Mouse (Mus musculus): Measurements from ENCODE around the gene Slc7a15.
A peak's percentile ranks its signal among the peaks of the same experiment; 100 is the strongest.
"Not testable (repeated sequence)": the region's sequence is repeated elsewhere in the genome, so short reads cannot be mapped to it uniquely, and the experiment has no call there.

Gene Slc7a15

DNA sequence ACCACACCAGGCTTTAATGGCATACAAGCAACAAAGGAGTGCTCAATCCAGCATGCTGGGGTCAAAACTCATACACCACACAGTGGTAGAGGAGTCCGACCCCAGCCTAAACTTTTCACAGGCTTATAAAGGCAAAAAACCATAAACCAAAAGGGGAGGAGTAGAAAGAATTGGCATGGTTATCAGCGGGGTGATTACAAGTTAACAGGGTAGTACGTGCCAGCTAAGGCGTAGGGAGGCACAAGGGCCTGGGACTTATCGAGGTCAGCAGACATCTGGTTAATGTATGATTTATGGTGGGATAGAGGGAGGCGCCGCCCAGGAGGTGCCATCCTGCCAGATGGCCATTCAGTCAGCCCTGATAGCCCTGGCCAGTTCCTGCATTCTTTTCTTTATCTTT is at the start of gene Slc7a15:
Slc7a15 (minus strand) TSS at position 101 of the 400 bp plus-strand sequence.
- DNase-seq: not testable (repeated sequence)

DNA sequence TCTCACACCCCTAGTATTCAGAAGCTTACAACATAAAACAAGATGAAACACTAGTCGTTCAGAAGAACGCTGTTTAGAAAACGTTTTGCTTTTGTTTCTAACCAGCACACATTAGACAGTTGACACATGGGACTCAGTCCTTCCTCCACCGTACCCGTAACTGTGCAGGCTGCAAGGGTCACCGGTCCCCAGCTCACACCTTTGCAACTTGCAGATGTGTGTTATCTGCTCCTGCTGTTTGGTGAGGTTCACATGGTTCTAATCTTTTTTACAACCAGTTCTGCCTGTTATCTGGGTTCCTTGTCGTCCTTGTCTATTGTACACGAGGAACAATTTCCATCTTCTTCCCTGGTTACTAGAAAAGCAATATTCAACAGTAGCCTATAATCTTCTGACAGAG is 49.3 kb upstream of the Slc7a15 start:
- DNase-seq: not testable (repeated sequence)

DNA sequence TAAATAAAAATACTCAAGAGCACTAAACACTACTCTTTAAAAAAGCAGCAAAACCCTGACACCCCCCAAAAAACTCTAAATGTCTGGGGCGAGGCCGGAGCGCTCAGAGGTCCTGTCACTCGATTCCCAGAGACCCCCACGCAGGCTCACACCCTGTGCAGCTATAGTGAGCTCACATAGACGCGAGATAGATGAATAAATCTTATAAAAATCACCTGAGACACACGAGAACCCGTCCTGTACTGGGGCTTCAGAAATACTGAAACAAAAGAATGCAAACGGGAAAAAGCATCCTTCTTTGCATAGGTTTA is 42.5 kb upstream of the Slc7a15 start:
- no peak for DNase-seq

DNA sequence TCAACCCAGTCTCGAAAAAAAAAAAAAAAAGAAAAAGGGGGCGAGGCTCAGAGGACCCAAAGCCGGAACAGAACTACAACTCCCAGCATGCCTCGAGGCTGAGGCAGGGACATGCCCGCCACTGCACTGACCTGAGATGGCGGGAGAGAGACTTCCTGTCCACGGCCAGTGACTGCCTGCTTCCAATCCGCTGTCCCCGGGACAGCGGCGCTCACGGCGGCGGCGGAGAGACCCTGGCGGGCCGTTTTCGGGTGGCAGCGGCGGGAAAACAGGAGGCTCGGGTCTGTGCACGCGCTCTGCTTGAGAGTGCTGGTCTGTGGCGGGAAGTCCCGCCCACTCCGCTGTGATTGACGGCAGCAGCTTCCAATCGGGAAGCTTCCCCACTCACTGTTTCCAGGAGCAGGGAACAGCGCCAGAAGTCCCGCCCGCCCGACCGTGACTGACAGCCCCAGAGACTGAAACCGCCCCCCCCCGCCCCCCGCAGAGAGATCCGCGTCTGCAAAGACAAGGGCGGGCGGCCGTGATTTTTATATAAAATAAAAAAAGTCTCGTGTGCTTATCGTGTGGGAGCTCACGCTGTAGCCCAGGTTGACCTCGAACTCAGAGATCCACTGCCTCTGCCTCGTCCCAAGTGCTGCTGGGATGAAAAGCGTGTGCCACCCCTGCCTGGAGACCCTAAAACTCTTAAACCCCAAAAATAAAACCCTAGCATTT is 42.0 kb upstream of the Slc7a15 start:
- peak; percentile 99 for DNase-seq

DNA sequence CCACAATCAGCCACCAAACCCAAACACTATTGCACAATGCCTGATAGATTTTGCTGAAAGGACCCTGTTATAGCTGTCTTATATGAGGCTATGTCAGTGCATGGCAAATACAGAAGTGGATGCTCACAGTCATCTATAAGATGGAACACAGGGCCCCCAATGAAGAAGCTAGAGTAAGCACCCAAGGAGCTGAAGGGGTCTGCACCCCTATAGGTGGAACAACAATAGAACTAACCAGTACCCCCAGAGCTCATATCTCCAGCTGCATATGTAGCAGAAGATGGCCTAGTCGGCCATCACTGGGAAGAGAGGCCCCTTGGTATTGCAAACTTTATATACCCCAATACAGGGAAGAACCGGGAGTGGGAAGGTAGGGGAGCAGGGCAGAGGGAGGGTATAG is 41.3 kb upstream of the Slc7a15 start:
- DNase-seq: not testable (repeated sequence)

DNA sequence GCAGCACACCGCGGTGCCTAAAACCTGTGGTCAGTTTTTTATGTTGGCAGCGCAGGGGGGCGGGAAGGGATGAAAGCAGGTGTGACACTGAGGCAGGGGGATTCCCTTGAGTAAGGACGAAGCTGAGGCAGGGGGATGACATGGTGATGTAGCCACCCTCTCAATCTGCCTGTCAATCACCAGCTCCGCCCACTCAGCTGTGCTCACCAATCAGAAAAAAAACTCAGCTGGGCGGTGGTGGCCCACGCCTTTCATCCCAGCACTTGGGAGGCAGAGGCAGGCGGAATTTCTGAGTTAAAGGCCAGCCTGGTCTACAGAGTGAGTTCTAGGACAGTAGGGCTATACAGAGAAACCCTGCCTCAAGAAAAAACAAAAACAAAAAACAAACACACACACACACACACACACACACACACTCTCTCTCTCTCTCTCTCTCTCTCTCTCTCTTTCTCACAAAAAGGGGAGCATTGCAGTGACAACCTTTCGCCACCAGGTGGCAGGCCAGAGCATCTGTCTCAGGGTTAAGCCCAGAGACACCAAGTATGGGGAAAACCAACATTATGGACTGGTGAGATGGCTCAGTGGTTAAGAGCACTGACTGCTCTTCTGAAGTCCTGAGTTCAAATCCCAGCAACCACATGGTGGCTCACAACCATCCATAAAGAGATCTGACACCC is 39.7 kb upstream of the Slc7a15 start:
- DNase-seq: peak; percentile 53

DNA sequence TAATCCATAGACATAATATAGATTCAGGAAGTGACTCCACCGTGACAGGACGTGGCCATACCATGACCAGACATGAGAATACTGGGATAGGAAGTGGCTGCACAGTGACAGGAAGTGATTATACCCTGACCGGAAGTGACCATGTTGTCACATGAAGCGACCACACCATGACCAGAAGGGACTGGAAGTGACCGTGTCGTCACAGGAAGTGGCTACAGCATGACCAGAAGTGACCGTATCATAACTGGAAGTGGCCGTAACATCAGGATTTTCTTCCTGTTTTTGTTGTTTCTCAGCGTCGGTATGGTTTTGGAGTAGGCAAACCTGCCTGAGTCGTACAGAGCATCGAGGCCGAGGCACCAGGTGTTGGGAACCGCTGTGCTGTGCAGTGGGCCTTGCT is 38.1 kb upstream of the Slc7a15 start:
- DNase-seq: no peak

DNA sequence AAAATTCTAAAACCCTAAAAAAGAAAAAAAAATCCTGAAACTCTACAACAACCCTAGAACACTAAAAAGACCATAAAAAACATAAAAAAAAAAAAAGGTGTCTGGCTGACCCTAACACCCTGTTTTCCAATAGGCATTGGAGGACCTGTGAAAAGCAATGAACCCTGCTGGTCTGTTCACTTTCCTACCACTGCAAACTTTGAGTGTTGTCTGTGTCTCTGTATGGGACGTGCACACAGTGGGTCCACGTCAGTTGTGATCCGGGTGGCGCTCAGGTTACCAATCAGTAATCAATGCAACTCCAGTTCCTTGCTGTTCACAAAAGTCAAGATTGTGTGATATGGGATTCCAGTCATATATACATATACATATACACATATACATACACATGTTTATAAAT is 36.7 kb upstream of the Slc7a15 start:
- no peak for DNase-seq

DNA sequence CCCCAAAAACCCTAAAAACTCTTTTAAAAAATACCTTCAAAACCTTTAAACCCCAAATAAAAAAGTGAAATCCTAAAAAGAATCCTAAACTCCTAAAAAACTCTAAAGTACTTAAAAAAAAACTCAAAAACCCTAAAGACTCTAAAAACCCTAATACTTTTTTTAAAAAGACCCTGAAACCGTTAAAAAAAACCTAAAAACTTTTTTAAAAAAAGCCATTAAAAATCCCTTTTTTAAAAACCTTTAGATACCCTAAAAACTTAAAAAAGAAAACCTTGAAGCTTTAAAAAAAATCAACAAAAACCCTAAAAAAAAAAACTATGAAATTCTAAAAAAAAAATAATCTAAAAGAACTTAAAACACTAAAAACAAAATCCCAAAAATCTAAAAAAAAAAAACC is 35.4 kb upstream of the Slc7a15 start:
- no peak for DNase-seq

DNA sequence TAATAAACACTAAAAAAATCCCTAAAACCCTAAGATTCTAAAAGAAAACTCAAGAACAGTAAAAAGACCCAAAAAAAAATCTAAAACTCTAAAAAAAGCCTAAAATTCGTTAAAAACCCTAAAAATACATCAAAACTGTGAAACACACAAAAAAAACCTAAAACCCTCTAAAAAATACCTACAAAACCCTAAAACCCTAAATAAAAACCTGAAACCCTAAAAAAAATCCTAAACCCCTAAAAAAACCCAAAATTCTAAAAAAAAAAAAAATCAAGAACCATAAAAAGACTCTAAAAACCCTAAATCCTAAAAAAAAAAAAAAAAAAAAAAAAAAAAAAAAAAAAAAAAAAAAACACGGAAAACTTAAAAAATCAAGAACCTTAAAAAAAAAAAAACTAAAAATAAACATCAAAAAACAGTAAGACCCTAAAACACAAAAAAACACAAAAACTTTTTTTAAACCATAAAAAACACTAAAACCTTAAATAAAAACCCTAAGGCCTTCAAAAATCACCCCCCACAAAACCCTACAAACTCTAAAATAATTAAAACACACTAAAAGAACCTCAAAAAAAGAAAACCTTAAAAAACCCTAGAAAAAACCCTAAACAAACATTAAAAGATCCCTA is 34.0 kb upstream of the Slc7a15 start:
- DNase-seq: no peak

DNA sequence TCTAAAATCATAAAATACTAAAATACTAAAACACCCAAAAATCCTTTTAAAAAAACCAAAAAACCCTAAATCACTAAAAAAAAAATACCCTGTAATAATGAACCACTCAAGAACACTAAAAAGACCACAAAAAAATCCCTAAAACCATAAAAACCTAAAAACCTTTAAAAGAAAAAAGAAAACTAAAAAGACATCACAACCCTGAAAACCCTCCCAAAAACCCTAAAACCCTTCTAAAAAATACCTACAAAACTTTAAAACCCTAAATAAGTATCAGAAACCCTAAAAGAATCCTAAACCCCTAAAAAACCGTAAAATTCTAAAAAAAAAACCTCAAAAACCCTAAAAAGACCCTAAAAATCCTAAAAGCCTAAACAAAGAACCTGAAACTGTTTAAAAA is 32.8 kb upstream of the Slc7a15 start:
- no peak for DNase-seq

DNA sequence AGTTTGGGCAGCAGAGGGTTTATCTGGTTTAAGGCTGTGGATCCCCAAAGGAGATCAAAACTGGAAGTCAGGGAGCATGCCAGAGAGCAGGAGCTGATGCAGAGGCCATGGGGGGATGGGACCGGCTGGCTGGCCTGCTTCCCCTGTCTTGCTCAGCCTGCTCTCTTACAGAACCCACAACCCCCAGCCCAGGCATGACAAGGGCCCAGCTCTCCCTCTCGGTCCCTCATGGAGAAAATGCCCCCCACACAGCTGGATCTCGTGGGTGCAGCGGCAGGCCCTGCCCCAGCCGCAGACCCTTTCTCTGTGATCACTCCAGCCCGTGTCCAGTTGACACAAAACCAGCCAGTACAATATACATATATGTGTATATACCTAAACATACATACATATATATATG is 30.7 kb upstream of the Slc7a15 start:
- no peak for DNase-seq

DNA sequence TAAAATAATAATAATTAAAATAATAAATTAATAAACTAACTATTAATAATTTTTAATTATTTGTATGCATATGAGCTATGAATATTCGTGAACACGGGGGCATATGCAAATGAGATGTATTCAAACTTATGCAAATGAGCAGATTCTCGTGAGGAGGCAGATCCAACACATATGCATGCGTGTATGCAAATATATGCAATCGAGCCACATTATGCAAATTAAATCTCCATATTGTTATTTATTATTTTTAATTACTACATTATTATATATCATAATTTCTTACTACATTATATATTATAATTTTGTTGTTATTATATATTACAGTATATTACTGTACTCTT is 21.8 kb upstream of the Slc7a15 start:
- DNase-seq: no peak

DNA sequence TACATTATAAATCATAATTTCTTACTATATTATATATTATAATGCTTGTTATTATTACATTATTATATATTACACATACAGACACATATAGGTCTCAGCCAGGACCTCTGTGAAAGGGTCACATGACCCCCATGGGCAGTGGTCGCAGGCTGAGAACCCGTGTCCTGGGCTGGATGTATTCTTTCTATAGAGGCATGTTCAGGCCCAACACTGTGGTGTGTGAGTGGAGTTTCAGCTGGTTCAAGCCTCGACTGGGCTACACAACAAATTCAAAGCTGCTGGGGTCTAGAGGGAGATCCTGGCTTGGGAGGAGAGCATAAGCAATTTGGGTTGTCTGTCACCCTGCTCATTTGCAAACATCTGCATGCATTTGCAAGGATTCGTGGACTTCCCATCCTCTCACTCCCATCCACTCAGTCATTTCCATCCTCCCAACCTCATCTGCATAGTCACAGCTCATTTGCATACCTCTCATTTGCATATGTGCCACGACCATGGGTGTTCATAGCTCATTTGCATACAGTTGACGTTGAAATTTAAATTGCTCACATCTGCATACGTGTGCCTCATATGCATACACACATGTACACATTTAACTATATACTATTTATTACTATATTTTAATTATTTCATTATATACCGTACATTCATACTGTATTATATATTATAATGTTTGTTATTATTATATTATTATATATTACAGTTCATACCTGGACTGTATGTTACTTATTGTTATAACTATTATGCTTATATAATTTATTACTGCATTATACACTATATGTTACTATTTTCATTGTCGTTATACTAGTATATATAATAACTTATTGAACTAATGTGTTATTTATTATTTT is 21.2 kb upstream of the Slc7a15 start:
- no peak for DNase-seq

DNA sequence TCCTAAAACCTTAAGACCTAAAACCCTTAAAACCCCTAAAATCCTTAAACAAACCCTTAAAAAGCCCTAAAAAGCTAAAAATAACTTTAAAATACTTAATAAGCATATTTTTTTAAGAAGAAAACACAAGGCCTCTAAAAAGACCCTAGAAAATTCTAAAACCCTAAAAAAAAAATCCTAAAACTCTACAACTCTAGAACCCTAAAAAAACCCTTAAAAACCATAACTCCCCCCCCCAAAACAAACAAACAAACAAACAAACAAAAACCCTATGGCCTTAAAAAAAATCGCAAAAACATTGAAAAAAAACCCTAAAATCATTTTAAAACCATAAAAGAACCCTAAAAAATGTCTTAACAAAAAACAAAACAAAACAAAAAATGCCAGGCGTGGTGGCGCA is 19.4 kb upstream of the Slc7a15 start:
- DNase-seq: no peak

DNA sequence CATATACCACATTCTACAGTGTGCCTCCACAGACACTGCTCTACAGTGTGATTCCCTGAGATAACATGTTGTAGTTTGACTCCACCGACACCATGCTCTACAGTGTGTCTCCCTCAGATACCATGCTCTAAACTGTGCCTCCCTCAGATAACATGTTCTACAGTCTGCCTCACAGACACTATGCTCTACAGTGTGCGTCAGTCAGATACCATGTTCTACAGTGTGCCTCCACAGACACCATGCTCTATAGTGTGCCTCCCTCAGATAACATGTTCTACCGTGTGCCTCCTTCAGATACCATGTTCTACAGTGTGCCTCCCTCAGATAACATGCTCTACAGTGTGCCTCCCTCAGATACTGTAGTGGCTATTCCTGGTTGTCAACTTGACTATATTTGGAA is 10.2 kb upstream of the Slc7a15 start:
- no peak for DNase-seq

DNA sequence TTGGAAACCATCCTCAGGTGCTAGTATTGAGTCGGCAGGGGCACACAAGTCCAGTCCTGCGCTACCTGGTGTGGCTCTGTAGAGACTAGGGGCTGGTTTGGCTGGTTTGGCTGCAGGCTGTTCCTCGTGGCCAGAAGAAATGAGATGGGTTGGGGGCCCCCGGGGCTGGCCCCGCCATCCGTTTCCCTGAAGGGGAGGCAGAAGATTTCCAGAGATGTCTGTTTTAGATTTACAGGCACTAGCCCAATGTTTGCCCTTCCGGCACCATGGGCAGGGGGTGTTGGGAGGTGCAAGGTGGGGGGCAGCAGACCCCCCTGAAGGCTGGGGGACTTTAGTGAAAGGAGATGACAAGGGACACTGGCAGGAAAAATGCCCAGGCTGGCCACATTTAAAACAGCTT is 3.3 kb downstream of the Slc7a15 start:
- DNase-seq: no peak

DNA sequence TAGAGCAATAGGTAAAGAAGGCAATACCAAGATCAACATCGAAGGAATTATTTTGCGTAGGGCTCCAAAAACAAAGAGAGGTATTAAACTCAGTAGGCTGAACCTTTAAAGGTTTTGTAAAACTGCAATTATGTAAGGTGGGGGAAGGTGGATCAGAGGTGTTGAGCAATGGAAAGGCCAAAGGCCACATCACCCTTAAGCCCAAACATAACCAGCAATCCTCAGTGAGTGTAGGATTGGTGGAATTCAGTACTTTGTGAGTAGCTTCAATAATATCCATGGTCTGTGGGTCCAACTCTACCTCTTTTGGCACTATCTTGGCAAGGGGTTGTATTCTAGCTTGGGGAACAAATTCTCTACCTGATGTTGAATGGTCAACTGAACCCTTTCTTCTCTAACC is 7.5 kb downstream of the Slc7a15 start:
- DNase-seq: not testable (repeated sequence)

DNA sequence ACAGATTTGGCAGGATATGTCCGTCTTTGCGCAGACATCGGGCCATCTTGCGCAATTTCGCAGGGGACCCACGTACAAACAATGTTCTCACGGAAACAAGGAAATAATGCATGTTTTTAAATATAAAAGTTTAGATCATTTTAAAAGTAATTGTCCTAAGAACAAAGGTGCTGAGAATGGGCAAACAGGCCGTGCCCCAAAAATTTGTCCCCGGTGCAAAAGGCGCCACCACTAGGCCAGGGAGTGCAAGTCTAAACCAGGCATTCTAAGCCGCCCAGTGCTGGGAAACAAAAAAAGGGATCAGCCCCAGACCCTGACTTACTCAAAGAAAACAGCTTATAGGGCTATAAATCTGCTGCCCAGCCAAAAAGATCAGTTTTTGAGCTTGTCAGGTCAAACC is 25.5 kb downstream of the Slc7a15 start:
- no peak for DNase-seq

DNA sequence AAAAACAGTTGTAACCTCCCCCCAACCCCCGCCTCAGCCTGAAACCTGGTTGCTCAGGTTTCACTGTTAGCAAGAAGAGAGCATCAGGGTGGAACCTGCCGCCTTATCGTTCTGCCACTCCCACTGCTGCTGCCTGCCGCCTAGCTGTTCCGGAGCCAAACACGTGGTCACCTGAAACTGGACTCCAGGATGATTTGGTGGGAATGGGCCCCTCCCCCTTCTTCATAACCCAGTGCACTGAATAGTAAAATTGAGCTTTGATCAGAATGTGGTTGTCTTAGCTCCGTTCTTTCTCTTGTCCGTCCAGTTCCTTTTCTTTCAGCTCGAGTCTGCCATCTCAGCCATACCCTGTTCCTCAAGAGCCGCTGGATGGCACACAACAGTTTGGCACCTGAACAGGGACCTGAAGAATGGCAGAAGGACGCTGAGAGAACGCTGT is 26.9 kb downstream of the Slc7a15 start:
- not testable (repeated sequence) for DNase-seq

DNA sequence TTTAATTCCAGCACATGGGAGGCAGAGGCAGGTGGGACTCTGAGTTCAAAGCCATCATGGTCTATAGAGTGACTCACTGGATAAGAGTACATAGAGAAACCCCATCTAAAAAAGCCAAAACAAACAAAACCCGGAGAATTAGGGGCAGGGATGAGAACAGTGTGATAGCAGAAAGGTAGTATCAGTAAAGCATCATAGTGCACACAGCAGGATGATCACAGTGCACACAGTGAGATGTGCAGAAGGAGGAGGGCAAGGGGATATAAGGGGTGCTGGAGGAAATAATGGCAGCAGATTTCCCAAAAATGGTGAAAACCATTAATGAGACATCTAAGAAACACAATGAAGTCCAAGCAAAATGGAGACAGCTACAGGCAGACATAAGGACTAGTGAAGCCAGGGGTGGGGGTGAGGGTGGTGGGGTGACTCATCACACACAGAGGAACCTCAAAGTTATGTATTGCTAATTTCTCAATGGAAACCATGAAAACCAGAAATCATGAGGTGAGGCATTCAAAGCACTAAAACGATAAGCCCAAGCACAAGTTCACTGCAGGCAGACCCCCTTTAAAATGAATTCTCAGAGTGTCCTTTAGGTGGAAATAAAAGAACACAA is 27.5 kb downstream of the Slc7a15 start:
- not testable (repeated sequence) for DNase-seq

DNA sequence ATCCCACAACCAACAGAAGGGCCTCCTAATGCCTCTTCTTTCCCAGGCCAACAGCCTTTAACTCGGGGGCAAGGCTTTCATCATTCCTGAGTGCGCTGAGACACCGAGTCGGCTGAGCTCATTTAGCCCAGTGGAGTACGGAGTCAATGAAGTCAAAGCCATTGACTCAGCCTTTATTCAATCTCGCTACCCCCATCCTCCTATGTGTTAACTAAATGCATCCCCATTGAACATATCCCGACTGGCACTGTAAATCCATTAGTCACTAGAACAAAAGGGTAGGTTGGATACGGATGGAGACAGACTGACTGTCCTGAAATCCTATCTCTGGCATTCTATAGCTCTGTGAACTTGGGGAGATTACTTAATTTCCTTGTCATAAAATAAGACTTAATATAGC is 36.7 kb downstream of the Slc7a15 start:
- not testable (repeated sequence) for DNase-seq

DNA sequence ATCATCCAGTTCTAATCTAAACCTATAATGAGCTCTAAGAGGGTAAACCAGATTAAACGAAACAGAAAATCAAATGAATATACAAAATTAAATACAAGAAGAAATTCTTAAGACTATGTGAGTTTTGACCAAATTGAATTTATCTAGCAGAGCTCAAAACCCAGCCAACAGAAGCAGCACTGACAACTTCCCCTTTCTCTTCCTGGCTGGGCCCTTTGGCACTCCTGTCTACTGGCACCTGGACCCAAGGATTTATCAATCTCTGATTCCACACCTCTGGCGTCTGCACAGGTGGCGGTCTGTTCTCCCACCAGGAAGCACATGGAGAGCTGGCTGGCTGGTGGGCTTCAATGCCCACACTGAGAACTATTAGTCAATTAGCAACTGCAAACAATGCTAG is 39.0 kb downstream of the Slc7a15 start:
- DNase-seq: not testable (repeated sequence)
